Mouse (Mus musculus): ENCODE data around the gene Krt8.

The Krt8 gene

DNA sequence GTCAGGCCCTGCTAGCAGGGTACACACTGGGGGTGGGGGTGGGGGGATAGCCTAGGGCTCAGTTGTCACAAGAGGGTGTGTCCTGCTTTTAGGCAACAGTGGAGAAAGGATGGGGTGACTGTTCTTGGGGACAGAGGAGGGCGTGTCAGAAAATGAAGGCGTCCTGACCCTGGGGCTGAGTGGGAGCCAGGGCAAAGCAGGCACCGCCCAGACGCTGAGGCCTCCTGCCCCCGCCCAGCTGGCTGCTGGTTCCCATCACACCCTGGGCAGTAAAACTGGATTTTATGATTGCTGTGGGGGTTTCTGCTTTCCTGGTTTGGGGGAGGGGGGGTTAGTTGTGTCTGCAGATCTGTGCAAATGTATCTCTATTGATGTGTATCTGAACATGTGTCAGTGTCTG, 28.3 kb downstream of the Krt8 start:
- peak; percentile 66 to 68 for DNase-seq (ENCODE audit: low spot score in 2 of 2)

GRCm38 (mm10) chr15:101974083-101974845, 30.0 kb downstream of the Krt8 start:
- DNase-seq (ENCODE audit: low spot score in 2 of 2): peak in 1 of 2 experiments; percentile 36

- peak; percentile 83 to 95 for DNase-seq (ENCODE audit: low spot score in 2 of 2)
Observed at GRCm38 (mm10) chr15:101973414-101974077, 30.7 kb downstream of the Krt8 start.

GRCm38 (mm10) chr15:101970536-101970935, 33.7 kb downstream of the Krt8 start:
- DNase-seq (ENCODE audit: low spot score in 2 of 2): no peak

DNA sequence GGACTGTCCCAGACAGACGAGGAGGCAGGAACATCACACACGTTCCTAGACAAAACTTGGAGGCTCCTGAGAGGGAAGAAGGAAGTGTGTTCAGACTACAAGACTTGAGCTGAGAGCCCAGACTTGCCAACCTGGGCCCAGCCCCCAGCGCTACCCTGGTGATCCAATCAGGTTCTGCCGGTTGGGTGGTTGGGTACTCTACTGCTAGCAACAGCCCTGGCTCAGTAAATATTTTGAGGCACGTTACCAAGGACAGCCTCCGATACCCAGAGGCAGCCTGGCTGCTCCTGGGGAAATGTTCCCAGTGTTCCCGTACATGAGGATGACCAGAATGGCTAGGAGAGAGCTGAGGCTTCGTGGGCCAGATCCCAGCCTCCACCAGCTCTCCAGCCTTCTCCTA, 37.5 kb downstream of the Krt8 start:
- DNase-seq (ENCODE audit: low spot score in 2 of 2): peak; percentile 41 to 58

GRCm38 (mm10) chr15:101958891-101959290, 45.4 kb downstream of the Krt8 start:
- DNase-seq (ENCODE audit: low spot score in 2 of 2): no peak

- no peak for DNase-seq (ENCODE audit: low spot score in 2 of 2)
Observed at GRCm38 (mm10) chr15:101954187-101954586, 50.1 kb downstream of the Krt8 start, which contains the start of gene Krt78. Gene Krt78 (minus strand): TSS chr15:101954287.

GRCm38 (mm10) chr15:101952733-101953474, 51.4 kb downstream of the Krt8 start:
- DNase-seq (ENCODE audit: low spot score in 2 of 2): no peak
